Mouse (Mus musculus): ENCODE results near the gene Cwf19l2.
"Not testable (repeated sequence)": the region's sequence is repeated elsewhere in the genome, so short reads cannot be mapped to it uniquely, and the experiment has no call there.

Gene Cwf19l2

GRCm38 (mm10) chr9:3403251-3404208, at the start of gene Cwf19l2:
Gene Cwf19l2 (plus strand): TSS chr9:3403592.
- peak; percentile 97 for DNase-seq (ENCODE audit: low read depth)

GRCm38 (mm10) chr9:3376323-3376722, 27.1 kb upstream of the Cwf19l2 start:
- not testable (repeated sequence) for DNase-seq (ENCODE audit: low read depth)

GRCm38 (mm10) chr9:3404372-3404771, 980 bp downstream of the Cwf19l2 start:
- peak; percentile 86 for DNase-seq (ENCODE audit: low read depth)

- DNase-seq (ENCODE audit: low read depth) = not testable (repeated sequence)
Observed at GRCm38 (mm10) chr9:3439555-3440300, 36.3 kb downstream of the Cwf19l2 start.

GRCm38 (mm10) chr9:3471897-3472296, 68.5 kb downstream of the Cwf19l2 start:
- DNase-seq (ENCODE audit: low read depth) = peak; percentile 39

- DNase-seq (ENCODE audit: low read depth) = peak; percentile 30
Observed at GRCm38 (mm10) chr9:3518645-3519044, 115.3 kb downstream of the Cwf19l2 start.

- DNase-seq (ENCODE audit: low read depth) = no peak
Observed at GRCm38 (mm10) chr9:3519178-3519577, 115.8 kb downstream of the Cwf19l2 start.

GRCm38 (mm10) chr9:3521031-3521430, 117.6 kb downstream of the Cwf19l2 start:
- DNase-seq (ENCODE audit: low read depth) = no peak
